Mouse (Mus musculus) lung, postnatal 14 days (tissue): Measurements from ENCODE around the gene Nppc.

Source experiments
- DNase-seq: peaks from one replicate; pipeline ENCODE4 v3.0.0; 2021

Nppc gene

GRCm38 (mm10) chr1:86650272-86650671, 20.1 kb downstream of the Nppc start:
- DNase-seq: peak; percentile 74

GRCm38 (mm10) chr1:86647517-86647916, 22.9 kb downstream of the Nppc start:
- no peak for DNase-seq

GRCm38 (mm10) chr1:86643101-86643809, 27.1 kb downstream of the Nppc start:
- no peak for DNase-seq

GRCm38 (mm10) chr1:86634751-86635359, 35.5 kb downstream of the Nppc start:
- no peak for DNase-seq

- no peak for DNase-seq
These were observed 36.3 kb downstream of the Nppc start for GRCm38 (mm10) chr1:86633840-86634750.

GRCm38 (mm10) chr1:86633434-86633833, 36.9 kb downstream of the Nppc start:
- no peak for DNase-seq

- DNase-seq: no peak
These were observed 37.5 kb downstream of the Nppc start for GRCm38 (mm10) chr1:86632732-86633380.

GRCm38 (mm10) chr1:86630527-86630926, 39.8 kb downstream of the Nppc start:
- DNase-seq: no peak

- no peak for DNase-seq
These were observed 40.4 kb downstream of the Nppc start for GRCm38 (mm10) chr1:86629936-86630335.

- DNase-seq: no peak
These were observed 42.1 kb downstream of the Nppc start for GRCm38 (mm10) chr1:86628270-86628669.

- no peak for DNase-seq
These were observed 47.1 kb downstream of the Nppc start for GRCm38 (mm10) chr1:86623001-86624000.

- no peak for DNase-seq
These were observed 48.1 kb downstream of the Nppc start for GRCm38 (mm10) chr1:86622296-86622695.

GRCm38 (mm10) chr1:86618454-86619125, 51.8 kb downstream of the Nppc start:
- peak; percentile 78 for DNase-seq
